Mouse (Mus musculus) CH12.LX (cell line): ENCODE data around the gene Spag5. TPM values are rescaled to one million over a fixed set of nuclear protein-coding genes. Genes with fewer than 3 reads are reported as not detected.

Experiments used
- DNase-seq: peaks from one replicate; pipeline ENCODE4 v3.0.0-alpha.2; 2013; ENCODE audit errors: extremely low read depth
- H3K27ac ChIP-seq: 2 replicates; pipeline ENCODE4 v1.5.1; 2012; ENCODE audit warnings: low read depth, mild to moderate bottlenecking, control low read depth, moderate library complexity; ENCODE audit not compliant: insufficient read depth
- H3K27me3 ChIP-seq: replicated peaks from 2 replicates; pipeline ENCODE3; 2012; ENCODE audit warnings: inconsistent platforms
- H3K36me3 ChIP-seq, 2 experiments: replicated peaks in 1 of 2; 2 replicates each; pipeline versions ENCODE3 to v1.6.1; 2012; ENCODE audit warnings: inconsistent platforms in 1 of 2, low read length in 1 of 2, mild to moderate bottlenecking in 1 of 2, mixed read lengths in 1 of 2, moderate library complexity in 1 of 2; ENCODE audit not compliant: control insufficient read depth in 1 of 2, insufficient read depth in 1 of 2
- H3K4me1 ChIP-seq, 2 experiments: 2 replicates each; pipeline ENCODE4 v1.6.1; 2012; ENCODE audit warnings: inconsistent platforms in 1 of 2, moderate library complexity in 1 of 2; ENCODE audit not compliant: insufficient read depth in 2 of 2, control insufficient read depth in 1 of 2
- H3K4me2 ChIP-seq: 2 replicates; pipeline ENCODE4 v1.6.1; 2012; ENCODE audit warnings: low read depth, mild to moderate bottlenecking, control low read depth; ENCODE audit not compliant: poor library complexity, insufficient read depth, severe bottlenecking
- H3K4me3 ChIP-seq, 3 experiments: fragments of 150-350 bp in 1 of 3; sonication (generic) in 1 of 3; replicated peaks in 1 of 3; 2 replicates each; pipeline versions ENCODE3 to v1.5.1; 2011 to 2012; ENCODE audit warnings: low read depth in 2 of 3, low read length in 2 of 3, mild to moderate bottlenecking in 2 of 3, moderate library complexity in 2 of 3, control low read depth in 1 of 3, improper control_type of control experiment in 1 of 3, inconsistent platforms in 1 of 3, mixed read lengths in 1 of 3; ENCODE audit not compliant: poor library complexity in 1 of 3
- H3K79me2 ChIP-seq: replicated peaks from 2 replicates; pipeline ENCODE4 v1.6.1; 2012; ENCODE audit warnings: mild to moderate bottlenecking, moderate library complexity; ENCODE audit not compliant: control insufficient read depth, poor library complexity, insufficient read depth, severe bottlenecking; ENCODE audit errors: extremely low read depth
- H3K9ac ChIP-seq: 2 replicates; pipeline ENCODE4 v1.6.1; 2012; ENCODE audit warnings: low read depth, mild to moderate bottlenecking, control low read depth, moderate library complexity; ENCODE audit not compliant: insufficient read depth
- H3K9me3 ChIP-seq: replicated peaks from 2 replicates; pipeline ENCODE3; 2012; ENCODE audit warnings: low read length, inconsistent platforms, mixed read lengths
- CHD2 ChIP-seq: IDR thresholded peaks from 2 replicates; pipeline ENCODE4 v1.6.1; 2011; ENCODE audit warnings: low read length, improper control_type of control experiment
- ELF1 ChIP-seq: IDR thresholded peaks from 2 replicates; pipeline ENCODE4 v1.6.1; 2014; ENCODE audit warnings: low read depth, mild to moderate bottlenecking, inconsistent platforms, low read length, improper control_type of control experiment
- IRF4 ChIP-seq: IDR thresholded peaks from 2 replicates; pipeline ENCODE4 v1.6.1; 2014; ENCODE audit warnings: low read depth, mild to moderate bottlenecking, inconsistent platforms, low read length, improper control_type of control experiment
- JUND ChIP-seq: conservative IDR thresholded peaks from 2 replicates; pipeline ENCODE4 v1.6.1; 2011; ENCODE audit warnings: low read depth, low read length, improper control_type of control experiment
- MAX ChIP-seq: IDR thresholded peaks from 2 replicates; pipeline ENCODE4 v1.6.1; 2011; ENCODE audit warnings: low read length, improper control_type of control experiment
- MAZ ChIP-seq: IDR thresholded peaks from 2 replicates; pipeline ENCODE4 v1.6.1; 2012; ENCODE audit warnings: low read depth, mild to moderate bottlenecking, inconsistent platforms, low read length, improper control_type of control experiment, moderate library complexity
- MYC ChIP-seq: IDR thresholded peaks from 2 replicates; pipeline ENCODE4 v1.6.1; 2011; ENCODE audit warnings: low read depth, mild to moderate bottlenecking, improper control_type of control experiment, low read length
- NELFE ChIP-seq: IDR thresholded peaks from 2 replicates; pipeline ENCODE4 v1.6.1; 2011; ENCODE audit warnings: low read depth, low read length, improper control_type of control experiment
- POLR2A ChIP-seq: IDR thresholded peaks from 2 replicates; pipeline ENCODE4 v1.6.1; 2011; ENCODE audit warnings: low read depth, mild to moderate bottlenecking, improper control_type of control experiment, low read length
- POLR2AphosphoS2 ChIP-seq: IDR thresholded peaks from 2 replicates; pipeline ENCODE4 v1.6.1; 2011; ENCODE audit warnings: low read depth, low read length, improper control_type of control experiment
- TBP ChIP-seq: conservative IDR thresholded peaks from 2 replicates; pipeline ENCODE4 v1.6.1; 2011; ENCODE audit warnings: low read depth, low read length, improper control_type of control experiment
- TCF12 ChIP-seq: IDR thresholded peaks from 2 replicates; pipeline ENCODE4 v1.6.1; 2014; ENCODE audit warnings: low read depth, mild to moderate bottlenecking, inconsistent platforms, low read length, improper control_type of control experiment
- dilution Hi-C: fragments of 300-500 bp; cut with MboI; formaldehyde crosslinking; loops from 2 replicates; pipeline ENCODE4 v1.14.3; 2020; ENCODE audit warnings: low sequenced_read_pairs; ENCODE audit not compliant: extremely low pct_unique_long_range_greater_than_20kb, extremely low pct_ligation_motif_present
- in situ Hi-C: fragments of 300-500 bp; cut with MboI; formaldehyde crosslinking; loops from 3 replicates; pipeline ENCODE4 v1.14.3; 2019; ENCODE audit warnings: low sequenced_read_pairs, low pct_ligation_motif_present, low pct_unique_long_range_greater_than_20kb, mixed read lengths
- polyA plus RNA-seq: library from polyadenylated mRNA; unstranded; fragments of >175 nt; gene quantifications from 2 replicates; pipeline ENCODE4 v1.2.1, GENCODE M21; 2012; ENCODE audit warnings: low read depth; ENCODE audit not compliant: insufficient read length
- total RNA-seq, 2 experiments: library from RNA; depleted of rRNA; stranded (reverse); fragments of 300-350 nt in 1 of 2; fragments of >200 nt in 1 of 2; gene quantifications; 2 replicates each; pipeline ENCODE4 v1.2.3; 2012 to 2014

The Spag5 gene
- total and polyA plus RNA-seq, 3 experiments = 47.7 to 92.3 (median 57.0) TPM

DNA sequence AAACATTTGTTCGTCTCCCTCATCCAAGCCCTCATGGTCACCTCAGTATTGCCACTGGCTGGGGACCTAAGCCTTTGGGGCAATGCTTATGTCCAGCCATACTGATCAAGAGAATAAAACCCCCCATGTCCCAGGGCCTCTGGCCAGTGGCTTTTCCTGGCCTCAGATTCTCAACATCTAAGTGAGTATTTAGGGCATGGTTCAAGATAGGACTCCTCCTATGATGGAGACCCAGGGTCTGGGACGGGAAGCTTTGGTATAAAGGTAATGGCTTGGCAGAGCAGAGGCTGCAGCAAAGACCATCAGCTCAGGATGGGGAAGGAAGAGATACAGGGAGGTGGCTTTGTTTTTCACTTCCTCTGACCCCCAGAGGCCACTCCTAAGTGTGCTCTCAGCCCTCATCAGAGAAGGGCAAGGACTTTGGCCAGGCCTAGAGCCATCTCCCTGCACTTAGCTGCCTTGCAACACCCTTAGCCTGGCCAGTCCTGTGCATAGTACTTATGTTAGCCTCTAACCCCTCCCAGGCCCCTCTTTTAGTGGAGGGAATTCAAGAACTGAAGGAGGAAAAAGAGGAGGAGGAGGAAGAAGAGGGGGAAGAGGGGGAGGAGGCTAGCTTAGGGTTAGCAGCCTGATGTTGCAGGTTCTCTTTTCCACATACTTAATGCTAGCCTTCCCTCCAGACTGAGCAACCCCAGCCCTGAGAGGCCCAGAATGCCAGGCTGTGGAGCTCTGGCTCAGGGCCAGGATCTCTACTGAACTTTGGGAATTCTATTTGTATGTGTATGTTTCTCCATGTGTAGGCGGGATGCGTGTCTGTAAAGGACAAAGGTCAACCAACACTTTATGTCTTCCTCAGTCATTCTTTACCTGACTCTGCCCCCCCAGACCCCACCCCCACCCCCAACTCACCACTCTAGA lies 48.4 kb downstream of the Spag5 start:
- Histone ChIP-seq H3K4me2 (no peak overlapping the region; the same call in 1 of the 2 replicates), H3K9me3 (no peaks in the 10 kb centered on the region), H3K9ac (no peak overlapping the region), H3K36me3 (peaks cover 6 to 28% of the 10 kb centered on the region in 2 experiments), H3K4me3 (no peak overlapping the region), H3K79me2 (peaks cover 1% of the 10 kb centered on the region; the same call in 1 of the 2 replicates), H3K4me1 (peaks cover 37 to 77% of the 10 kb centered on the region in 2 experiments), H3K27ac (peak overlapping the region; percentile 35; the same call in 1 of the 2 replicates), H3K27me3 (no peaks in the 10 kb centered on the region)
- dilution Hi-C loops = no loop called here
- in situ Hi-C loops = no loop called here
- peak; percentile 33 for DNase-seq
- peak; percentile 48 for TF ChIP-seq IRF4
- peak; percentile 28; the same call in 1 of the 2 replicates for TF ChIP-seq POLR2AphosphoS2
- TF ChIP-seq CHD2 = 0 out of 2 replicates have a peak, but pooled peaks have one; percentile 39
- 0 out of 2 replicates have a peak, but pooled peaks have one; percentile 40 for TF ChIP-seq MAZ
- 0 out of 2 replicates have a peak, but pooled peaks have one; percentile 11 for TF ChIP-seq POLR2A
- TF ChIP-seq MYC = no peak

DNA sequence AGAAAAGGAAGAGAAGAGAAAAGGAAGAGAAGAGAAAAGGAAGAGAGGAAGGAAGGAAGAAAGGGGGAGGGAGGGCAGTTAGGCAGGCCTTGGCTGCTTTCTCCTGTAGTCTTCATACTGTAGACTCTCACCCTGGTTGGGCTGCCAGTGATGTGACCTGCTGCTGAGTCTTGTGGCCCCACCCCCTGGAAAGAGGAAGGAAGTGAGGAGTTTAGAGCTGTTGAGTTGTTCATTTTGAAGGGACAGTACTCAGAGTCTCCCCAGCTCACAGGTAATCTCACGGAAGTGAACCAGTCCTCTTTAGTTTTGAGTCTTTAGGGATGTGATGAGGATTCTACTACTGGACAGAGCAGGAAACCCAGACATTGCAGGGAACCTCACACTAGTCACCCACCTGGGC lies 51.8 kb downstream of the Spag5 start:
- Histone ChIP-seq H3K9me3 (no peaks in the 10 kb centered on the region), H3K9ac (no peak overlapping the region)
- dilution Hi-C loops = no loop called here
- TF ChIP-seq ELF1 = peak; percentile 70
- TF ChIP-seq JUND = no peak
- no peak for TF ChIP-seq MAX
- TF ChIP-seq POLR2A = peak; percentile 68
- peak; percentile 55; the same call in 1 of the 2 replicates for TF ChIP-seq TCF12
- TF ChIP-seq NELFE = peak; percentile 47; the same call in 1 of the 2 replicates
- no peak for TF ChIP-seq CHD2
- TF ChIP-seq TBP = peak; percentile 50
- TF ChIP-seq, all 38 proteins: peak for 5
- Histone ChIP-seq H3K4me1 (peaks cover 21 to 52% of the 10 kb centered on the region in 2 experiments), H3K27ac (no peak overlapping the region), H3K27me3 (no peaks in the 10 kb centered on the region), H3K36me3 (peaks cover 6 to 22% of the 10 kb centered on the region in 2 experiments), H3K79me2 (no peaks in the 10 kb centered on the region), H3K4me3 (no peak overlapping the region), H3K4me2 (no peak overlapping the region; the same call in 1 of the 2 replicates)
- in situ Hi-C loops = no loop called here
- peak; percentile 81 for DNase-seq
